Mouse (Mus musculus): ENCODE data around the gene Scn7a.

Scn7a gene

DNA sequence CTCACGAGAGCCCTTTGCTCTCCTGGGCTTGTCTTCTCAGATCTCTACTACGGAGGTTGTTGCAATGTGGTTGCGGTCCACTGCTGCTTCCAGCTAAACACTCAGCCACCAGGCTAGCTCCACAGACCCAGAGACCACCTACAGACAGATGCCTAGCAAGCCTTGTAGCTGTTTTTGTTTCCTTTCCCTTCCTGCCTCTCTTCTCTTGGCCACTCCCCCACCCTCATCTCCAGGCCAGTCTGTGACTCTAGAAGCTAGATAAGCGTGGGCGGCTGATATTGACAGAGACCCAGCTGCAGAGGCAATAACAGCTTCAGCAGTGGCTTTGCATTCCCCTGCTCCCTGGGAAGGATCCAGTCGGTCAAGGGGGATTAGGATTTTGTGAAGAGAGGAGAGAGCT is at the start of gene Scn7a:
Gene Scn7a, minus strand, starts transcription at position 150 of the 400 bp plus-strand sequence.
- peak; percentile 97 for DNase-seq

DNA sequence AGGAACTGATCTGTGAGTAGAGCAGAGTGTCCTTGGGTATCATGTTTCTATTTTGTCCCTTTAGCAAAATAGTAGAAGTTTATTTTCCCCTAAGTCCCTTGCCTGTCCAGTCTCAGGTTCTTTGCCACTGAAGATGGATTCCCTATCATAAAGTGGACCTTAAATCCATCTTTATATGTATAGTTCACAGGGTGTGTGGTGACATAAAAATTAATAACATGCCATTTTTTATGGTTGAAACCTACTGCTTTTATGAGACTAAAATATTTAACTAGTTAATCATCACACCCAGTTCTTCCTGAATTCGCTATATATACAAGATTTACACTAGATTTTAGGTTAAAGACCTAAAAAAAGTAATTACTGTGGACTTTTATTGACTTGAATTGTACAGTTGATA is 43.0 kb upstream of the Scn7a start:
- no peak for DNase-seq

DNA sequence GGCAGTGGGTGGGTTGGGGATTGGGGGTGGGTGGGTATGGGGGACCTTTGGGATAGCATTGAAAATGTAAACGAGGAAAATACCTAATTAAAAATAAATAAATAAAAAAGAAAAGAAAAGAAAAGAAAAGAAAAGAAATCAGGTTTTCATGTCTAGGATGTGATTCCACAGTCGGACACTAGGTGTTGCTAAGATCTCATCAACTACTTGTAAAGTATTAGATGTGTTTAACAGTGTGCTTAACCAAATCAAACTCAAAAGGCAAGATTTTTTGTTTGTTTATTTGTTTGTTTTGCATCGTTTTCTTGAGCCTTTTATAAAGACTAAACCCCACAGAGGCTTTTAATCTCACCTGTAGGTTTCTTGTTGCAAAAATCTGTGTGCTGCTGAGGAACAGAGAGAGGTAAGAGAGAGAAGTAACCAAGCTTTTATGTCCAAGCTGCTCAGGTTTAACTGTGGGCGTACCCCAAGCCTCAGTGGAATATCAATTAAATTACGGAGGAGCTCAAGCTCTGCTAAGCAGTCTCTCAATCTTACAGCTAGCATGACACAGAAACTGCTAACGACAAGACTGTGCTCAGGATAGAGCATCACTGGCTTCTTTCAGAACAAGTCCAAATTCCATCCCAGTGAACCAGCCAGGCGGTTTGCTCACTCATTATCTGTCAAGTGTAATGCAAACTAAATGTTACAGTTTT is 35.3 kb upstream of the Scn7a start:
- no peak for DNase-seq

- DNase-seq, result no peak
Observed at GRCm38 (mm10) chr2:66799676-66800249, 15.0 kb upstream of the Scn7a start.

DNA sequence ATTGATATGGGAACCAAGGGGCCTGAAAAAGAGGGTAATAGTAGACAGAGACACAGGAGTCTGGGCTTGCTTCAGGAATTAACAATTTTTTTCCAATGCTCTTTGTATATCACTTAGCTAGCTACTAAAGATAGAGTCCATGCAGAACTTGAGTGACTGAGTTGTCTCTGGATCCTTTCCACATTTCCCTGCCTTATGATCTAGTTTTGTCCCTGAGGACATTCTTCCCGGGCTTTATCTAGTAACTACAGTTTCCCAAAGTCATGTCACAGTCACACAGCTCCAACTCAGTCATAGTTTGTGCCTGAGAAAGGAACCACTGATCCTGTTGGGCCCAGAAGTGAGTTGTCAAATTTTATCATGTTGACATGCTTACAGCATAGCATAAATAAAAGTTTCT is 12.8 kb upstream of the Scn7a start:
- DNase-seq, result peak; percentile 94

- no peak for DNase-seq
Observed at GRCm38 (mm10) chr2:66791629-66792028, 6.9 kb upstream of the Scn7a start.

GRCm38 (mm10) chr2:66780884-66781283 is 3.8 kb downstream of the Scn7a start:
- peak; percentile 97 for DNase-seq

GRCm38 (mm10) chr2:66767980-66768379 is 16.7 kb downstream of the Scn7a start:
- DNase-seq, result no peak

- no peak for DNase-seq
Observed at GRCm38 (mm10) chr2:66765170-66765569, 19.5 kb downstream of the Scn7a start.

GRCm38 (mm10) chr2:66762905-66763304 is 21.8 kb downstream of the Scn7a start:
- DNase-seq, result no peak

DNA sequence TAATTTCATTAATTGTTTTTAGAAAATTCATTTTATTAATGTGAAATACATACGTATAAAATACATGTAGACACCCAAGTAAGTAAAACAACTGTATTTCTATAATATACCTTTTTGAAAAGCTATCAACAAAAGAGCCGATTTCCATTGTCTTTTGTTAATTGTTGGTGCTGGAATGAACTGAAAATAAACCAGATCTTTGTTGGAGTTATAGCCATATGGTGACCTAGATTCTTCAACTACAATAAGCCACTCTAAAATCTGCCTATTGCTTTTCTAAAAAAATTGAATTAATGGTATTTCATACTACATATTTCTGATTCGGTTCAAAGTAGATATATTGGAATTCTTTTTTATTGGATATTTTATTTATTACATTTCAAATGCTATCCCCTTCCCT is 56.7 kb downstream of the Scn7a start:
- DNase-seq, result no peak

DNA sequence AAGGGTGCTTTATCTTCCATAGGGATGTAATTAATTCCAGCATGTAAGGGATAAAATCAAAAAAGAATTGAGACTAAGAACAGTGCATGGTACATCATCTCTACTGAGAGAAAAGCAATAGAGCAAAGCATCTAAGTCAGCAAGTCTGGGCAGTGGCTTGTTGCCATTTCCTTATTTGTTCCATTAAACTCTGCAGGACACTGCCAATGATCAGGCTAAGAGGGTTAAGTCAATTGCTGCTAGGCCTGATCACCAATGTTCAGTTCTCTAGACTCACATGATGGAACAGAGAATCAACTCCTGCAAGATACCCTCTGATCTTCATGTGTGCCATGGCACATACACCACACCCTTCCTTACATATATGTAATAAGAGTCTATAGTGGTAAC is 57.1 kb downstream of the Scn7a start:
- DNase-seq, result no peak

DNA sequence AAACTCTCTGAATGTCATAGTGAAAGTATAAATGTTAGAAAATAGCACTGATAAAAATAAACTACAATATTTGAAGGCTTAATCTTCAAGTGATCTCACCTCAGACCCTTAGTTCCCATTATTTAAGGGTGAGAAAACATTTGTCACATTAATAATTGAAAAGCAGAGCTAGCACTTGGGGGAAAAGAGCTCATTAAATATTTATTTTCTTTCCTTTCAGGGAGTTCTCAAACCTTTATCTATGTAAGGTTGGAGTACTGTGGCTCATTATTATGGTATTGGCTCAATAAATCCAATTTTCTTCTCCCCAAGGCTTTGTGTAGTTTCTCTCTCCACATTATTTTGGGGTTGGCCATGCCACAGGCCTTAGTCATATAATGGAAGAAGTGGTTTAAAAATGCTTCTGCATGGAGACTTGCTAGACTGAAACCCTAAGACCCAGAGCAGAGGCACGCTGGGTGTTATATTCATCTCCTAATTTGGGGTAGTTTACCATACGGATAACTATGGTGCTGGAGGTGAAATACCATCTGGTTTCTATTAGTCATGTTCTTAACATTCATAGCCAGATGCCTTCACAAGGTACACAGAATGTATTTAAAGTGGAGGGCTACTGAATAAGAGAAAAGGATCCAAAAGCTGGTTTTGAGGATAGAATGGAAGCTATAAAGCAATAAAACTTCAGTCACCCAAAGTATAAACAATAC is 57.7 kb downstream of the Scn7a start:
- DNase-seq, result no peak

DNA sequence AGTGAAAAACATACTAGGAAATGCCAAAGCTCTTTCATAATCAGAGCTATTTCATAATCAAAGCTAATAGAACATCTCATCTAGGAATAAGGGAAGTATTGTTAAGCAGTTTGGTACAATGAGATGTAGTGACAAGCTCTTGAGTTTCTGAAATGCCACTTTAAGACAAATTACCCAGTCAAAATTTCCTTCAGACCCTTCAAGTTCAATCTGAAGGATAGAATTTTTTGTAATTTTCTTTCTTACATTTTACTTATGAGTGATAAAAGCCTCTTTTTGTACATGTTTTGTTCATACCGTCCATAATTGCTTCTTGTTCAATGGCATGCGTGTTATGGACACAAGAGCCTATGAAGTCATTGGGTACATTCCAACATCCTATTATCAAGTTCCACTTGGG is 72.6 kb downstream of the Scn7a start:
- no peak for DNase-seq

DNA sequence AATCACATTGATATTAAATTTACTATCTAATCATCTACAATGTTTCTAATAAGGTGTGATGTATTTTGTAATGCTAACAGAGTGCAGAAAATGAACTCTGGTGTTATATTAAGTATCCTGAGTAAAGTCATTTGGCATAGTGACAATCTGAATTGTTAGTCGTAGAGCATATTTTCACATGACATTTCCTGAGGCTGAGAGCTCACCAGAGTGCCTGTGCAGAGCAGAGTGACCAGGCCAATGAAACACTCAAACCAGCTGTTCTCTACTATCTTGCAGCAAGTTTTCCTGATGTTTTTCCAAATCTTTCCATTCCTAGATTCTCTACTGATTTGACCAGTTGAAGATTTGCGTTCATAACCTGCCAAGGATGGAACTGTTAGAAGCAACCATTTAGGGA is 92.4 kb downstream of the Scn7a start:
- no peak for DNase-seq

GRCm38 (mm10) chr2:66661988-66662387 is 122.7 kb downstream of the Scn7a start:
- no peak for DNase-seq

- no peak for DNase-seq
Observed at GRCm38 (mm10) chr2:66656430-66656829, 128.3 kb downstream of the Scn7a start.

DNA sequence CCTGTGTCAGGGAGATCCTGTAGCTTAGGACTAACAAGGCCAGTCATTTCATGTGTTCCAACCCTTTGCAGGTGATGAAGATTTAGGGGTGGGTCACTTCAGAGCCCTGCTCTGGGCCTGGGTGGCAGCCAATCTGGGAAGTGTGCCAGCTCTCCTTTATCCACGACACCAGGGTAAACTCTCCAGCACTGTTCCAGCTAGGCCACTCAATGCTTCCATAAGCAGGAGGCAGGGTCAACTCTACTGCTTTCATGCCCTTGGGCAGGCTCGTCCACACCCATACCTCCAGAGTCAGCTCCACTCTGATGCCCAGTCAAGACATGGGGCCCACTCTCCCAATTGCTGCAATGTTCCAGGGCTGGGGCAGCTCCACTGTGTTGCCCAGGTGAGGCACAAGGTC is 129.3 kb downstream of the Scn7a start:
- DNase-seq, result no peak

GRCm38 (mm10) chr2:66644384-66644783 is 140.3 kb downstream of the Scn7a start:
- DNase-seq, result no peak

DNA sequence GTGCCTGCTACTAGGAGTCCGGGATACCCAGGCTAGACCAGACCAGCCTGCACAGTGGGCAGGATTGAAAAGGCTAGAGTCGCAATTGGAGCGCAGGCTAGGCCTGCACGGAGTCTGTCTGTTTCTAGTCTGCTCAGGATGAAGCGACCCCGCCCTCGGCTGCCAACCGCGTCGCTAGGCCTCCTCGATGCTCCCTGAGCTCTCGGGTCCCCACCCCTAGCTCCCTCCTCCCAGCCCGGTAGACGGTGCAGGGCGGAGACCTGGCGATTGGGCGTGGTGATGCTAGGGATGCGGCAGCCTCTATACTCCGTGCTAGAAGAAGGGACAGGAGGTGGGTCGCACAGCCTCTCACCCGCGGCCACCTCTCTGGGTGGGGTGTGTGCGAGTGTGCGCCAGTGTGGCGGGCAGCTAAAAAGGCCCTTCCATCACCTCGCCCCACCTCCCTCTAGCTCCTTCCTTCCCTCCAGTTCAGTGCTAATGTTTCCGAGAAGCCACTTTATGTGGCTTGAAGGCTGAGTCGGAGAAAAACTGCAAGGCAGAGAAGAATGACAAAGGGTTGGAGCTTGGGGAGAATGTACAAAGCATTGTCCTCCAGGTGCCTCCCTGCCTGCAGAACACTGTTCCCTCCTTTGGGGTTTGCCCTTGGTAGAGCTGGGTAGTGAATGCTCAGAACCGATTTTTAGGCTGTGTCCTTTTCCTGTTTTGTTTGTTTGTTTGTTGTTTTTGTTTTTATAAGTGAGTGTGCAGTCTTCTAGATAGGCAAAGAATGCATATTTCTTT is 149.9 kb downstream of the Scn7a start, which contains the start of gene Scn9a:
Gene Scn9a, minus strand, starts transcription at position 383 of the 780 bp plus-strand sequence.
- DNase-seq, result peak; percentile 60

- DNase-seq, result no peak
Observed at GRCm38 (mm10) chr2:66632728-66633127, 152.0 kb downstream of the Scn7a start.
